Mouse (Mus musculus) lung, postnatal 14 days (tissue): Measurements from ENCODE around the gene Runx1.

ENCODE experiments used
- DNase-seq: peaks from one replicate; pipeline ENCODE4 v3.0.0; 2021

The Runx1 gene

GRCm38 (mm10) chr16:92743755-92744154, 82.2 kb downstream of the Runx1 start:
- no peak for DNase-seq

DNA sequence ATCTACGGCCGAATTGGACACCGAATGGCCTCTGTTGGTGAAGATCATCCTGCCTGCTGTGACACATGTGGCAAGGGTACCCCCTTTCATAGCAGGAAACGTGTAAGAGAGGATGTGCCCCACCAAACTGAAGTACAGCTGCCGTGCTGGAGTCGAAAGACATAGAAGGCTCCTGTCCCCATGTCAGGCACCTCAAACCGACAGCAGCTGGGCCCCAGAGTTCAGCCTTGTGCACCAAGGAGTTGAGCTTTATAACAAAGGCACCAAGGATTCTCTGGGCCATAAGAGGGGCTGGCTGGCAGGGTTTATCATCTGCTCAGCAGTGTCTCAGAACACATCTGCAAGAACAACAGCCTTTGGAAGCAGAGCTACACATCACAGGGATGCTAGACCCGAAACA, 84.6 kb downstream of the Runx1 start:
- no peak for DNase-seq

- DNase-seq = no peak
These were observed 85.4 kb downstream of the Runx1 start for GRCm38 (mm10) chr16:92740541-92740940.

GRCm38 (mm10) chr16:92739997-92740396, 86.0 kb downstream of the Runx1 start:
- no peak for DNase-seq

- no peak for DNase-seq
These were observed 86.7 kb downstream of the Runx1 start for GRCm38 (mm10) chr16:92739071-92739793.

DNA sequence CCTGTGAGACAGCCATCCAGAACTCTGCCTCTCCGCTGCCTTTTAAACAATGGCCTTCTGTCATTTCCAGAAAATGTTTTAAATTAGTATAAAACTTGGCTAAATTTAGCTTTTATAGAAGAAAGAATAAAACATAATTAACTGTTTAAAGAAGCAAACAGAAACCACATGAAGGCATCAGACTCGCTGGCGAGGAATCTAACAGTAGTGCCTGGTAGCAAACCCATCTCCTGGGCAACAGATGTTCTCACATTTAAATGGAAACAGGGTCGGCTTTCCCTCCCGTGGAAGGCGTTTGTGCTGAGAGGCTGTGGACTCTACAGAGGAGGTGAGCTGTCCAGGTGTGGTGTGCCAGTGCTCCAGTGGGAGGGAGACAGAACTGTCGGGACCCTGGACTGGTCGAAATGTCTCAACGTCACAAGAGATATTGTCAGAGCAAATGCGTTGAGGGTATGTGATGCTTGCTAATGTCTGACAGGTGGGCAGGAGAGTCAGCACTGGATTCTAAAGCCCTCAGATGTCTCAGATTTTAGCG, 87.4 kb downstream of the Runx1 start:
- DNase-seq = no peak

GRCm38 (mm10) chr16:92726870-92727269, 99.1 kb downstream of the Runx1 start:
- no peak for DNase-seq

DNA sequence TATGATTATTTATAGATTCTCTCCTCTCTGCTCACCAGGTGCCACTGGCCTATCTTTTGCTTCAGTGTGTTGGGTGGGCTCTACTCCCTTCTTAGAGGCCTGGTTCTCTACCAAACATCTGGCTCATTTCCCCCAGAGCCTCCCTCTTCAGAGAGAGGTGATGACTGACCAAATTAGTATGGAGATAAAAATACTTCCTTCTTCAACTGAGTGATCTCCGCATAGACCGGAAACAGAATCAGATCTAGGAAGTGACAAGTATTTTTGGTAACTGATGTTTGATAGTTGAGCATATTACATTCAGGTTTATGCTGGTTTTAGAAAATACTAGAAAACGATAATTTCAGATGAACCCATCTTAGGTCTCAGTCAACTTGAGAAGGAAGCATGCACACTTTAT, 101.4 kb downstream of the Runx1 start:
- no peak for DNase-seq

- no peak for DNase-seq
These were observed 105.3 kb downstream of the Runx1 start for GRCm38 (mm10) chr16:92720678-92721077.

DNA sequence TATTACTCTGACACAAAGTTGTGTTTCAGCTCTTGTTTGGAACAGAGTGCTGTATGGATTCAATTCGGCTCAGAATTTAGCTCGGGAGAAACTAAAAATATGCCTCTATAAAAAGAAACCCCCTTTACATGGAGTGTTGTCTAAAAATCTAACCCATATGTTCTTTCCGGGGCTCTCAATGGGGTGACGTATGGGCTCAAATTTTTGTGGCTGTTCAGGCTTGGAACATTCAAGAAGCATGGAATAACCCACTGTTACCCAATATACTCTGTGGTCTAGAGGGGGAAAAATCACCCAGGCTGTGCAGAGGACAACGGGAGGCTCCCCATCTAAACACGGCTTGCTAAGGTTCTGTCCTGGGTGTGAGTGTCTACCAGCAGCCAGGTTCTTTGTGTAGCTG, 106.2 kb downstream of the Runx1 start:
- no peak for DNase-seq

GRCm38 (mm10) chr16:92715599-92716483, 110.1 kb downstream of the Runx1 start:
- peak; percentile 53 for DNase-seq

DNA sequence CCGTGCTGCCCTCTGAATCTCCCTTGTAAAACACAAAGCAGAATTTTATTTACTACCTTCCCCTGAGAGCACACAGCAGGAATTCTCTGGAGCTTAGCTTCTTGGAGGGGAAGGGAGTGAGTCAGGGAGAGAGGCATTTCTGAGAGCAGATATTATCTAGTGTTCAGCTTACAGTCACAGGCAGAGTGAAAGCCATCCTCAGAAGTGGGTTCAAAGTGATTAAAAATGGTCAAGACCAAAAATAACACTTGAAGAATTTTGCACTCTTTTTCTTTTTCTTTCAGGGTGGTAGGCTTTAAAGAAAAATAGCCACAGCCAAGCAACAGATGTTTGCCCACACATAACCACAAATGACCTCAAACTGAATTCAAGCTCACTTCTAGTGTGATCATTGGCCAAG, 115.8 kb downstream of the Runx1 start:
- no peak for DNase-seq

DNA sequence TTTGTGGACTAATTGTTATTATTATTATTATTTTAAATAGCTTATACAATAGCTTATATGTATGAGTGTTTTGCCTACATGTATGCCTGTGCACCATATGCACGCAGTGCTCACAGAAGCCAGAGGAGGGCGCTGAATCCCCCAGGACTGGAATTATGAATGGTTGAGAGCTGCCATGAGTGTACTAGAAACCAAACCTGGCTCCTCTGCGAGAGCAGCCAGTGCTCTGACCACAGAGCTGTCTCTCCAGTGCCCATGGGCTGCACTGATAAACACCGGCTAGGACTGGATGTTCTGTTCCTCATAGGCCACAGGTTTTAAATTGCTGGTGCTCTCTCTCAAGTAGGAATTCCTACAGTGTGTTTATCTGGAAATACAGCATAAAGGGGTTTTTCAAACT, 117.2 kb downstream of the Runx1 start:
- no peak for DNase-seq

GRCm38 (mm10) chr16:92707712-92708111, 118.2 kb downstream of the Runx1 start:
- no peak for DNase-seq

DNA sequence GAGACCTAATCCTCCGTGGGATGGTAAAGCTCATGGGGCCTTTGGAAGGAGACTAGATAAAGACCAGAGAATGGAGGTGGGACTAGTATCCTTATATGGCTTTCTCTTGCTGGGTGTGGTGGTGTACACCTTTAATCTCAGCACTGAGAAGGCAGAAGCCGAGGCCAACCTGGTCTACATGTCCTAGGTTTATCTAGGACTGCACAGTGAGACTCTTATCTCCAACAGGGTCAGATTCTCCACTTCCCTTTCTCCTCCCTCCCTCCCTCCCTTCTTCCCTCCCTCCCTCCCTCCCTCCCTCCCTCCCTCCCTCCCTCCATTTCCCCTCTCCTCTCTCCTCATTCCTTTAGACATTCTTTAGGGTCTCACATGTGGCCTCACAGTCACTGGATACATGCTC, 118.8 kb downstream of the Runx1 start:
- no peak for DNase-seq

- DNase-seq = no peak
These were observed 120.1 kb downstream of the Runx1 start for GRCm38 (mm10) chr16:92705564-92706458.

DNA sequence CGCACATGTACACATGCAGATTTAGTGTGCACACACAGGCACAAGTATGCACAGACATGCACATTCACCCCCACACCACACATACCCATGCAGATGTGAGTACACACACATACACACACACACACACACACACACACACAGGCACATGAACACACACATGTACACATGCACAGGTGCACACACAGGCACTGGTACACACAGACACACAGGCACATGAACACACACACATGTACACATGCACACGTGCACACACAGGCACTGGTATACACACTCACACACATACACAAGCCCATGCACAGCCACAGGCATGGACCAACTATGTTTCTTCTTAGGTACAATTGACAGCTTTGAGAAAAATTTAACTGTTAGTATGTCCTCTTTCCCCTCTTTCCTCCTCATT, 122.1 kb downstream of the Runx1 start:
- DNase-seq = no peak

DNA sequence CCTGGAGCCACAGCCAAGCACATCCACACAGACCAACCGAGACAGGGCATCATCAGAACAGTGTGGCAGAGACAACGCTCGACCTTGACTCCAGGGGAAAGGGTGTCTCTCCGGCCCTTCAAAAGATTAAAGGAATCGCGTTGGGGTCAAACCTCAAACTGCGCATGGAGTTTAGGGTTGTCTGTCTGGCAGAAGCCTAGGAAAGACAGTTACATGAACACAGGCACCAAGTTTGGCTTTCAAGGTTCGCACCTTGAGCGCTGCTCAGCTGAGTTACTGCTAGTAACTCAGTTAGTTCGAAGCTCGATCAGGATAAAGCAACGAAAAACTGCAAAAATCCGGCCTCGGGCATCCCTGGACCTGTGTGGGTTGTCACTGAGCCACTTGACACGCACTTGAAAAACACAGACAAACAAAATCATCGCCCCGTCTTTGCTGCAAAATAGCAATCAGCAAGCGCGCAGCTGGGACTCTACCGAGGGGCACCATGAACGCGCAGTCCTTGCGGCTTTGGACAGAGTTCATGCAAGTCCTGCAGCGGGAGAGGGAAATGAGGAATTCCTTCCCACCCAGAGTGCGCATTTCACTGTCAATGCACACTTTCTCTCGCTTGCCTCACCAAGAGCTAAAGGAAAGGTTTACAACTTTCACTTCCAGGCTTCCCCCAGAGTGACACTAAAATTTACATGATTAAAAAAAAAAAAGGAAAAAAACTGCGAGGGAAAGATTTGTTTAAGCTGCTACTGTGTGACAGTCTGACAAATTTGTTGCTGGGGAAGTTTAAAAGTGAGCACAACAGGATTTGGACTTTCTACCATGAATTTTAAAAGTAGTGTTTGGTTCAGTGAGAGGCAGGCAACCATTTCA, 126.2 kb downstream of the Runx1 start:
- DNase-seq = no peak

- peak; percentile 94 for DNase-seq
These were observed 127.3 kb downstream of the Runx1 start for GRCm38 (mm10) chr16:92698612-92698998.

- peak; percentile 51 for DNase-seq
These were observed 128.0 kb downstream of the Runx1 start for GRCm38 (mm10) chr16:92697737-92698611.

- peak; percentile 86 for DNase-seq
These were observed 128.7 kb downstream of the Runx1 start for GRCm38 (mm10) chr16:92697227-92697736.
